Mouse (Mus musculus) stomach, embryonic 15.5 days (tissue): ENCODE measurements around the gene Pgm2l1. TPM values are rescaled to one million over a fixed set of nuclear protein-coding genes. Genes with fewer than 3 reads are reported as not detected.

Source experiments
- ATAC-seq: fragments of 200-750 bp; cut with Nextera tagmentation; 2 replicates; pipeline ENCODE4 v1.8.0; 2017; ENCODE audit warnings: low read depth, moderate number of reproducible peaks, moderate TSS enrichment; ENCODE audit not compliant: insufficient read depth, low FRiP score
- H3K27ac ChIP-seq: fragments of 300-500 bp; sonication (generic); 2 replicates; pipeline ENCODE4 v1.5.1; 2015; ENCODE audit warnings: mild to moderate bottlenecking, inconsistent platforms
- H3K27me3 ChIP-seq: fragments of 300-500 bp; sonication (generic); replicated peaks from 2 replicates; pipeline ENCODE4 v1.6.1; 2015; ENCODE audit warnings: inconsistent platforms
- H3K36me3 ChIP-seq: fragments of 300-500 bp; sonication (generic); 2 replicates; pipeline ENCODE4 v1.6.1; 2015; ENCODE audit warnings: inconsistent platforms
- H3K4me1 ChIP-seq: fragments of 300-500 bp; sonication (generic); 2 replicates; pipeline ENCODE4 v1.6.1; 2015; ENCODE audit warnings: inconsistent platforms
- H3K4me2 ChIP-seq: fragments of 300-500 bp; sonication (generic); 2 replicates; pipeline ENCODE4 v1.6.1; 2015; ENCODE audit warnings: mild to moderate bottlenecking, inconsistent platforms
- H3K4me3 ChIP-seq: fragments of 300-500 bp; sonication (generic); replicated peaks from 2 replicates; pipeline ENCODE4 v1.5.1; 2015; ENCODE audit warnings: inconsistent platforms
- H3K9ac ChIP-seq: fragments of 300-500 bp; sonication (generic); 2 replicates; pipeline ENCODE4 v1.6.1; 2015; ENCODE audit warnings: inconsistent platforms
- H3K9me3 ChIP-seq: fragments of 300-500 bp; sonication (generic); 2 replicates; pipeline ENCODE4 v1.6.1; 2016; ENCODE audit warnings: inconsistent platforms
- WGBS: fragments of 180-500 bp; shearing (Covaris S2); methylation state at CpG from one replicate; pipeline ENCODE4 v1.1.7; 2015; 5-methylcytosine and 5-hydroxymethylcytosine counted together
- polyA plus RNA-seq: library from polyadenylated mRNA; unstranded; fragments of >200 nt; fragmentation: Nextera tagmentation; extraction: Ambion mirVana; gene quantifications from 2 replicates; pipeline ENCODE4 v1.2.1, GENCODE M21; 2015

Pgm2l1 gene
- polyA plus RNA-seq, 1 experiment from 2014 or later: 2.8 TPM

DNA sequence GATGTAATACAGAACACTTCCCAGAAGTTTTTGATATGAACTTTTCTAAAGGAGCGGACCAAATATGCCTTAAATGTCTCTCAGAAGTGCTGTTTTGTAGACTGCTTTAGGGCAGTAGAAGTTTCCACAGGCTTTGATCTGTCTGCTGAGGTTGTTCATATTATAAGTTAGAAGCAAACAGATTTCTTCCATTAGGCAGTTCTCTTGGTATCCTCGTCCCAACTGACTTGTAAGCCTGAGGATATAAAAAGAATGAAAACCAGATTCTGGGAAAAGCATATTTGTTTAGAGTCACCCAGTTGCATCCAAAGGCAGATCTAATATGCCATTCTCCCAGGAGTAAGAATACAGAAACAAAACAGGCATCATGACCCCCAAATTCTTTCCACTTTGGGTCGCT lies 26.0 kb upstream of the Pgm2l1 start:
- H3K4me3 ChIP-seq: no peak overlapping the region
- H3K27ac ChIP-seq: no peak overlapping the region
- no peaks in the 10 kb centered on the region for H3K27me3 ChIP-seq
- 82% methylated on average over 3 of the region's 3 CpGs for WGBS
- no peaks in the 10 kb centered on the region for H3K9me3 ChIP-seq
- H3K36me3 ChIP-seq: no peaks in the 10 kb centered on the region
- no peak for ATAC-seq
- no peaks in the 10 kb centered on the region for H3K4me1 ChIP-seq
- H3K9ac ChIP-seq: no peak overlapping the region
- H3K4me2 ChIP-seq: no peak overlapping the region

GRCm38 (mm10) chr7:100203616-100204015 lies 23.6 kb upstream of the Pgm2l1 start:
- WGBS: 56% methylated on average over 3 of the region's 3 CpGs
- Histone ChIP-seq H3K4me2 (no peak overlapping the region), H3K36me3 (no peaks in the 10 kb centered on the region), H3K27me3 (no peaks in the 10 kb centered on the region), H3K4me1 (no peaks in the 10 kb centered on the region), H3K4me3 (no peak overlapping the region), H3K9ac (no peak overlapping the region), H3K27ac (no peak overlapping the region), H3K9me3 (no peaks in the 10 kb centered on the region)
- ATAC-seq: no peak

- Histone ChIP-seq H3K9ac (no peak overlapping the region), H3K9me3 (no peaks in the 10 kb centered on the region), H3K4me3 (no peak overlapping the region), H3K27ac (no peak overlapping the region), H3K4me1 (no peaks in the 10 kb centered on the region), H3K36me3 (no peaks in the 10 kb centered on the region), H3K4me2 (no peak overlapping the region), H3K27me3 (no peaks in the 10 kb centered on the region)
- 81% methylated on average over 6 of the region's 6 CpGs for WGBS
- no peak for ATAC-seq
Observed at GRCm38 (mm10) chr7:100204871-100205270, 22.3 kb upstream of the Pgm2l1 start.

DNA sequence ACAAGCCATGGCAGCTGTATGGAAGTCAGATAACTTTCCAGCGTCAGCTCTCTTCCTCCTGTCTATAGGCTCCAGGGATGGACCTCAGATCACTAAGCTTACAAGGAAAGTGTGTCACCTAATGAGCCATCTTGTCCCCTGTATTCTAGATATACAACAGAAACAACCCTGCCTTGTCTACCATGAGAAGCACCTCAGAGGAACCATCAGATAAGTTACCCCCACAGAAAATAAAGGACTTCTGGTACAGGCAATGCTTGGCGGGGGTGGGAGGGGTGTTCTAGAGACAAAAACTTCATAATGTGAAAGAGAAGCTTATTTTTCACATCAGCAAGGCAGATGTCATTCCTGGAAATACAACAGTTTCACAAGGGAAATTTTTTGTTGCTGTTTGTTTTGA lies 21.1 kb upstream of the Pgm2l1 start:
- no peaks in the 10 kb centered on the region for H3K9me3 ChIP-seq
- no peaks in the 10 kb centered on the region for H3K4me1 ChIP-seq
- no peaks in the 10 kb centered on the region for H3K36me3 ChIP-seq
- ATAC-seq: no peak
- H3K4me2 ChIP-seq: no peak overlapping the region
- no peak overlapping the region for H3K27ac ChIP-seq
- H3K4me3 ChIP-seq: no peak overlapping the region
- no peaks in the 10 kb centered on the region for H3K27me3 ChIP-seq
- H3K9ac ChIP-seq: no peak overlapping the region
- 82% methylated on average over 2 of the region's 2 CpGs for WGBS

DNA sequence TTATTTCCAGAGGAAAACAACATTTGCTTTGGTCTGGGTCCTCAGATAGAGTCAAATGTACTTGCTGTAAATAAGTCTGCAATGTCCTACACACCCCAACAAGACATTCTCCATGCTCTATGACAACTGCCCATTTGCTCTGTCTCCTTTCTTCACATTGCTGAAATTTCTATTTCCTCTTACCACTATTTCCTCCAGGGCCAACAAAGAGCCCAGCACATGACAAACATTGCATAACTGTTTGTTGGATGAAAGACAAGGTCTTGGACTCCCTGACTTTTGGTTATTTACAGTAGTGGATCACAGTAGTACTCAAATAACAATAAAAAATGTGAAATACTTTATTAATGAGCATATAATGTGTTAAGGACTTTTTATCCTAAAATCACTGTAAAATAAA lies 19.3 kb upstream of the Pgm2l1 start:
- Histone ChIP-seq H3K9me3 (no peaks in the 10 kb centered on the region), H3K36me3 (no peaks in the 10 kb centered on the region), H3K4me2 (no peak overlapping the region), H3K27ac (no peak overlapping the region), H3K4me3 (no peak overlapping the region), H3K4me1 (no peaks in the 10 kb centered on the region), H3K9ac (no peak overlapping the region), H3K27me3 (no peaks in the 10 kb centered on the region)
- ATAC-seq: no peak

- no peak overlapping the region for H3K4me3 ChIP-seq
- H3K9ac ChIP-seq: no peak overlapping the region
- no peaks in the 10 kb centered on the region for H3K4me1 ChIP-seq
- no peaks in the 10 kb centered on the region for H3K36me3 ChIP-seq
- no peaks in the 10 kb centered on the region for H3K9me3 ChIP-seq
- H3K4me2 ChIP-seq: no peak overlapping the region
- no peaks in the 10 kb centered on the region for H3K27me3 ChIP-seq
- WGBS: 66% methylated on average over 4 of the region's 4 CpGs
- ATAC-seq: no peak
- no peak overlapping the region for H3K27ac ChIP-seq
Observed at GRCm38 (mm10) chr7:100214310-100214709, 12.9 kb upstream of the Pgm2l1 start.

- Histone ChIP-seq H3K9ac (no peak overlapping the region), H3K4me2 (no peak overlapping the region), H3K9me3 (no peaks in the 10 kb centered on the region), H3K36me3 (no peaks in the 10 kb centered on the region), H3K4me3 (no peak overlapping the region), H3K4me1 (no peaks in the 10 kb centered on the region), H3K27me3 (no peaks in the 10 kb centered on the region), H3K27ac (no peak overlapping the region)
- WGBS: 50% methylated on average over 6 of the region's 6 CpGs
- ATAC-seq: no peak
Observed at GRCm38 (mm10) chr7:100215116-100215732, 12.0 kb upstream of the Pgm2l1 start.

GRCm38 (mm10) chr7:100215976-100216375 lies 11.2 kb upstream of the Pgm2l1 start:
- Histone ChIP-seq H3K4me3 (no peak overlapping the region), H3K9me3 (no peaks in the 10 kb centered on the region), H3K36me3 (no peaks in the 10 kb centered on the region), H3K4me1 (no peaks in the 10 kb centered on the region), H3K9ac (no peak overlapping the region), H3K27ac (no peak overlapping the region), H3K27me3 (no peaks in the 10 kb centered on the region), H3K4me2 (no peak overlapping the region)
- WGBS: 55% methylated on average over 10 of the region's 10 CpGs
- ATAC-seq: no peak

GRCm38 (mm10) chr7:100216601-100217565 lies 10.3 kb upstream of the Pgm2l1 start:
- no peak overlapping the region for H3K27ac ChIP-seq
- no peak overlapping the region for H3K4me3 ChIP-seq
- no peak overlapping the region for H3K9ac ChIP-seq
- ATAC-seq: no peak
- no peaks in the 10 kb centered on the region for H3K9me3 ChIP-seq
- H3K27me3 ChIP-seq: no peaks in the 10 kb centered on the region
- H3K4me2 ChIP-seq: no peak overlapping the region
- no peaks in the 10 kb centered on the region for H3K4me1 ChIP-seq
- no peaks in the 10 kb centered on the region for H3K36me3 ChIP-seq
- WGBS: 76% methylated on average over 9 of the region's 9 CpGs

- no peaks in the 10 kb centered on the region for H3K36me3 ChIP-seq
- ATAC-seq: peak; percentile 25
- peak overlapping the region; percentile 90; the same call in 1 of the 2 replicates for H3K27ac ChIP-seq
- H3K27me3 ChIP-seq: no peaks in the 10 kb centered on the region
- H3K4me3 ChIP-seq: peak overlapping the region; percentile 69
- H3K9me3 ChIP-seq: no peaks in the 10 kb centered on the region
- WGBS: under 1% methylated on average over 23 of the region's 23 CpGs
- peak overlapping the region; percentile 98 for H3K4me2 ChIP-seq
- peaks cover 6% of the 10 kb centered on the region; the same call in 1 of the 2 replicates for H3K4me1 ChIP-seq
- peak overlapping the region; percentile 45; the same call in 1 of the 2 replicates for H3K9ac ChIP-seq
Observed at GRCm38 (mm10) chr7:100227896-100228525, 817 bp downstream of the Pgm2l1 start.

GRCm38 (mm10) chr7:100228957-100229356 lies 1.8 kb downstream of the Pgm2l1 start:
- Histone ChIP-seq H3K36me3 (no peaks in the 10 kb centered on the region), H3K27ac (no peak overlapping the region), H3K9ac (no peak overlapping the region), H3K9me3 (no peaks in the 10 kb centered on the region), H3K4me1 (peaks cover 6% of the 10 kb centered on the region; the same call in 1 of the 2 replicates), H3K4me3 (no peak overlapping the region), H3K27me3 (no peaks in the 10 kb centered on the region), H3K4me2 (no peak overlapping the region)
- WGBS: 60% methylated on average over 3 of the region's 3 CpGs
- ATAC-seq: no peak

DNA sequence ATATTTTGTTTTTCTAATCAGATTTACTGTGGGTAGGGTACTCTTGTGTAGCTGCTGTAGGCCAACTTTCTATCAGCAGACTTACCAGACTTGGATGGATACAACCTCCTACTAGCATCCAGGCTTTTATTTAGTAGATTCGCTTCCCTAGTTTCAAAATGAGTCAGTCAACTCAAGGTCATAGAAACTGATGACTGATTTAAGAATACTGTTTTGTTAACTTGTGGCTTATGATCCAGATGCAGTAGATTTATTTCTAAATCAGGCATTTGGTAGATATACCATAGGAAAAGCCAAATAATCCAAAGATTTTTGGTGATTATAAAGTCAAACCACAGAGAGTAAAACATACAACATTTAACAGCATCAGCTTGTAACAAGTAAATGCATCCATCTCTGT lies 3.5 kb downstream of the Pgm2l1 start:
- H3K36me3 ChIP-seq: no peaks in the 10 kb centered on the region
- H3K4me2 ChIP-seq: no peak overlapping the region
- H3K4me1 ChIP-seq: peaks cover 6% of the 10 kb centered on the region; the same call in 1 of the 2 replicates
- no peaks in the 10 kb centered on the region for H3K9me3 ChIP-seq
- 86% methylated on average over 1 of the region's 1 CpGs for WGBS
- H3K27ac ChIP-seq: no peak overlapping the region
- no peak for ATAC-seq
- H3K4me3 ChIP-seq: no peak overlapping the region
- no peak overlapping the region for H3K9ac ChIP-seq
- H3K27me3 ChIP-seq: no peaks in the 10 kb centered on the region
